Mouse (Mus musculus) lung, postnatal 14 days (tissue): Measurements from ENCODE around the gene Fam187a.

ENCODE experiments used
- DNase-seq: peaks from one replicate; pipeline ENCODE4 v3.0.0; 2021

Gene Fam187a

DNA sequence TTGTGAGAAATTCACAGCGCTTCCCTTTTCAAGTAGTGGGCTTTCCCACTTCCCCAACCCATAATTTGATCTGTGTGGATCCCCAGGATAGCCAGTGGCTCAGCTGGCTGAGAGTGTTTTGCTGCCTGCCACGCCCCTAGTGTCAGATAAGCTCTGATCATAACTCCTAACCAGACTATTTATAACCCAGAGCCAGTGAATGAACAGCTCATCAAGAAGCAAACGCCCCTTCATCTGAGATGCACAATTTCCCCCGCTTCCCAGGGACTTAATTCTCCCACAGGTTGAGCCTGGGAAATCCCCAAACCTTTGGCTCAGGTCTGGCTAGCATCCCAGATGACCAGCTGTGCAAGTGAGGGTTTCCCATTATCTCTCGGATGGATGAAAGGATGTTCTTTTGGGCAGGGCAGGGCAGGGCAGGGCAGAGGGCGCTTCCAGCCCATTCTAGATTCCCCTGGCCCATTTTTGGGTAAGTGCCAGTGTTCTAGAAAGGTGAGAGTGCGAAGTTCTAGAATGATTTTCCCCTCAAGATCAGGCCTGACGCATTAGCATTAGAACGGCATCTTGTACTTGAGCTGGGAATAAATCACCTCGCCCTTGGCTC is at the start of gene Fam187a:
Fam187a (plus strand) TSS at position 554 of the 604 bp plus-strand sequence.
- no peak for DNase-seq

DNA sequence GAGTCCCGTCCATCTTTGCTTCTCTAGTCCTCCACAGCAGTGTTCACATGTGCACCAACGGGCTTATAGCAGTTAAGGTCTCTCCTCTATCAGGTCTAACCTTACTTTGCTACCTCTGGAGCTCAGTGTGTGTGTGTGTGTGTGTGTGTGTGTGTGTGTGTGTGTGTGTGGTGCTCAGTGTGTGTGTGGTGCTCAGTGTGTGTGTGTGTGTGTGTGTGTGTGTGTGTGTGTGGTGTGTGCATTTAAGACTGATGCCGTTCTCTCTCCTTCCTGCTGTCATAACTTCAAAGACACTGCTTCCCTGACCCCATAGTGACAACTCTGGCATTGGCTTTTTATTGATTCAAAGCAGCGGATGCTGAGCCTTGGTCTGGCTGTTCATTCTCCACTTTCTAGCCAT is 49.4 kb upstream of the Fam187a start, which contains the start of gene Higd1b:
Higd1b (plus strand) TSS at position 301 of the 400 bp plus-strand sequence.
- no peak for DNase-seq

DNA sequence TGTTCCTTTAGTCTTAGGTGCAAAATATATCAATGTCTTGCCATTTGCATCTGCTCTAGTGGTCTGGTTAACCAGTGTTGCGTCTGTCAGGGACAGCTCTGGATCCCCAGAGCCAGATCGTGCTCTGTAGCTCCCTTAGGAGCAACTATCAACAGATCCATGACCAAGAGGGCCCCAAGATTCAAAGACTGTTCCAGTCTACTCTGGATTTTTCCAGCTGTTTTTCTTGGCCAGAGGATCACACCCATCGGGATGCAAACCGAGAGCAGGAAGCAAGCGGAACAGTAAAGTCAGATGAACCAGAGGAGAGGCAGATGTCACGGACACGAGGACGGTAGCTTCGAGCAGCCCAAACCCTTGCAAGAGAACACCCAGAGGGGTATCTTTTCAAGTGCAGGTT is 48.8 kb upstream of the Fam187a start:
- DNase-seq = no peak

DNA sequence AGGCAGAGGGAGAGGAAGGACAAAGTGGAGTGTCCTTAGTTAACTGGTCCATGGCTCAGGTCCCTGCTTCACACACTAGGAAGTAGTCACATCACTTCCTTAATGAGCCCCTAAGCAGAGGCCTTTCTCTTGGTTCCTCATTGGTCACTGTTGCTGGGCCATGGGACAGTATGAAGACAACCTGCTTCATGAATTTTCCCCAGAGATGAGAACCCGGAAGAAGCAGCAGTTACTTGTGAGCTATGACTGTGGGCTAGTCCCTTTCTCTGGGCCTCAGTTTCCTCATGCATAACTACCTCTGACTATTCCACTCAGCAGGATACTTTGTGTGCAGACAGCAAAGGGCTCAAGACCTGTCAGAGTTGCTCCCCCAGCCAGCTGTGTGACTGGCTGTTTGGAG is 47.6 kb upstream of the Fam187a start:
- no peak for DNase-seq

DNA sequence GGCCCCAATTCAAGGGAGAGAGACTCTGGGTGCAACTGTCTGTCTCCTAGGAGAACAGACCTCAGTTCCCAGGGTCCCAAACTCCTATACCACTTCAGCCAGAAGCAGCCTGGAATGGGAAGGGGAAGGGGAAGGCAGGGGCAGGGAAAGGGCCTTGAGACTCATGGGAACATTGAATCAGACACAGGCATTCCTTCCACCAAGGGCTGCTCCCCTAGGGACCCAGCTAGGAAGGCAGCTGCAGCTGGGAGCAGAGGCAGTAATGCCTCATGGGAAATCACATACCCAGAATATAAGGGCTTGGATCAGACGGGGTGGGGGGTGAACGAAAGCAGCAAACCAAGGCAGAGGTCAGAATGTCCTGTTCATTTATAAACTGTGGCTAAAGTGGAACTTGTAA is 46.8 kb upstream of the Fam187a start:
- no peak for DNase-seq

DNA sequence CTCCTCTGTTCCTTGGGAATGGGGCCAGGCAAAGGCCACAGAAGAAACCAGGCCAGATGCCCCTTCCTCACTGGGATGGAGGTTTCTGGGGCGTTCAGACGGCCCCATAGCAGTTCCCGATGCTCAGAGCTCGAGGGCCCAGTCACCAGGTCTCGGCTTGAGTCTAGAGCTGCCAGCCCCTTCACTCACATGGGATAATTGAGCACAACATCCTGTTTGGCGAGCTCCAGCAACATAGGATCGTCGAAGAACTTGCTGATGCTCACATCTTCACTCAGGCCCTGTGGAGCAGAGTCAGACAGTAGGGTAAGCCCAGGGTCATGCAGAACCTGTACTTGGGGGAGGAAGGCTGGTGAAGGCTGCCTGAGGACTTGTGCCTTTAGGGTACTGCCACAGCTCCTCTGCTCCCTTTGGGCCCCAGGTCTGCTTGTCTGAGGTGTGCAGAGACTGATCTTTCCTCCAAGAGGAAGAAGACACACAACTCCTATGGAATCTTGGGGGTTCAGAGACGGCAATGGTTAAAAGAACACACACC is 46.3 kb upstream of the Fam187a start:
- DNase-seq = no peak

DNA sequence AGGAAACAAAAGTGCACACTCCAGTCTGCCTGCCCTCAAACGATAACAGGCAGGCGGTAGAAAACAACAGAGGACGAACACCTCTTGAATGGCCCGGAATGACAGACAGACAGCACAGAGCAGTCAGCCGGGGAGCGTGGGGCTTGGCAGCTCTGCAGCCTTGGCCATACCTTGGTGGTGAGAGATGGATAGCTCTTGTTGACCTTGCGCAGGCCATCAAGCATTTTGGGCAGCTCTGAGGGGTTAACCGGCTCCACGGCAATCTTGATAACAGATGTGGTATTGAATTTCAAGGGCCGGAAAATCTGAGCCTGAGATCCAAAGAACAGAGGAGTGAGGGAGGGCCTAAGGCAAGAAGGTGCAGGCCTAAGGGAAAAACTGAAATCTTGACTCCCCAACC is 39.0 kb upstream of the Fam187a start:
- DNase-seq = no peak

DNA sequence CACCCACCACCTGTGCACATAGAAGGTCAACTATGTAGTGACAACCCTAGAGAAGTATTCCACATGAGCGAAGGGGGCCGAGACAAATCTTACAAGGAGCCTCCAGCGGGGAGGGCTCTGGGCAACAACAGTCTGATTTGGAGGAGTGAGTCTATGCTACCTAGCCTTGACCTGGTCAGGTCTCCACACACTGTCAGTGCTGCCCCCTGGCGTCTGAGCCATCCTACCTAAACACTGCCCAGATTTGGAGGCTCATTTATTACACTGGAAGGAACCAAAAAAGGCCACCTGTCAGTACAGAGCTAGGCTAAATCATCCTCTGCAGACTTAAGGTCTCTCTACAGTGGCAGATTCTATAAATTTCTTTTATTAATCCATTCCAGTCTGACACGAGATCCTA is 33.1 kb upstream of the Fam187a start:
- DNase-seq = peak; percentile 83

DNA sequence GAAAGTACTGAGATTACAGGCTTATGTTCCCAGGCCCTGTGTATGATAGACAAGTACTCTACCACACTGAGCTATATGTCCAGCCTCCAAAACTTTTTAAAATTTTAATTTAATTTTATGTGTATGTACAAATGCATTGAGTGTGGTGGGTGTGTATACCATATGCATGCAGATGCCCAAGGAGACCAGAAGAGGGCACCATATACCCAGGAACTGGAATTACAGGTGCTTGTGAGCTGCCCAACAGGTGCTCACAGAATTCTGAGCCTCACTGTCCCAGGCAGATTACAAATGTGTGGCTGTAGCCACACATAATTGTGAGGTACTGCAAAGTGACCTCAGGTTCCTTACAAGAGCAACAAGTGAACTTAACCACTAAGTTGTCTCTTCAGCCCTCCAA is 31.2 kb upstream of the Fam187a start:
- no peak for DNase-seq

DNA sequence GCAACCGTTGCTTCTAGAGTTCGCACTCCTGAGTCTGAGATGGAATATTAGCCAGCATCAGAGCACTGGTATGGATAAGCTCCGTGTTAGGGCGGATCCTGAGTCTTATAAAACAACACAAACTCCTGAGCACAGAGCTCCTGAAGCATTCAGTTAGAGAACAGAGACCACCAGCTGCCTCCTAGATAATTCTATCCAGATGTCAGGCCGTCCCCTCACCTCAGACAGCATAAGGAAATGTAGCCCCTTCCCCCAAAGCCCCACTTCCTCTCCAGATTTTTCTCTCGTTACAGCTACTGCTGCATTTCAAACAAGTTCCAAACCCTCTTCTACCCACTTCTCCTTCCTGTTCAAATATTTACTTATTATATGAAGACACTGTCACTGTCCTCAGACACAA is 29.0 kb upstream of the Fam187a start:
- DNase-seq = no peak

DNA sequence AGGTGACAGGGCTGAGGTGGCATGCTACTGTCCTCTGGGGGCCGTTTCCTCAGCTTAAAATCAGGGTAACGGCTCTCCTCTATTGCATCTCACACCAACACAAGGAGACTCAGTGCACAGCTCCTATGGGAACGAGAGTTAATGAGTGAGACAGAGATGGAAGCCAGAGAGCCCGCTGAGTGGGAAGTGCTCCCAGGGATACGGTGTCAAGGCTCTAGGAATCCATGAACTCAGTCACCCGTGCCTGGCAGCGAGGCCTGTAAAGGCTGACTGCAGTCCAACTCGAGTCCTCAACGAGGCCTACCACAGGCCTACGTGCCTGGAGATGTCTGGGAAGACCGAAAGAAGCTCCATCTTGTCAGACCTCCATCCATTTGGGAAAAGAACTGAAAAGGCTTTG is 26.0 kb upstream of the Fam187a start:
- no peak for DNase-seq

DNA sequence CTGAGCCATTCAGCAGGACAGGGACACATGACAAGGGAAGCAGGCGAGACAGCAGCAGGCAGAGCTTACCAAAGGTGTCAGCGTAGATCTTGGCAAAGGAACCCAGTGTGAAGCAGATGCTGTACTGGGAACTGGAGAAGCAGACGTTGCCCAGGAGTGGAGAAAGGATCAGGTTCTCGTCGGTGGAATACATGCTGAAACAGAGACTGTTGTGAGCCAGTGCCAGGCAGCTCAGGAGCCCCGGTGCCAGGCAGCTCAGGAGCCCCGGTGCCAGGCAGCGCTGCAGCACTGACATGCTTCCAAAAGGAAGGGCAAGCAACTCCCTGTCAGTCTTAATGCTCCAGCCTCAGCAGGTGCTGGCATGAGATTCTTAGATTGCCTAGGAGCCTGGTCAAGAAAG is 25.0 kb upstream of the Fam187a start:
- DNase-seq = no peak

DNA sequence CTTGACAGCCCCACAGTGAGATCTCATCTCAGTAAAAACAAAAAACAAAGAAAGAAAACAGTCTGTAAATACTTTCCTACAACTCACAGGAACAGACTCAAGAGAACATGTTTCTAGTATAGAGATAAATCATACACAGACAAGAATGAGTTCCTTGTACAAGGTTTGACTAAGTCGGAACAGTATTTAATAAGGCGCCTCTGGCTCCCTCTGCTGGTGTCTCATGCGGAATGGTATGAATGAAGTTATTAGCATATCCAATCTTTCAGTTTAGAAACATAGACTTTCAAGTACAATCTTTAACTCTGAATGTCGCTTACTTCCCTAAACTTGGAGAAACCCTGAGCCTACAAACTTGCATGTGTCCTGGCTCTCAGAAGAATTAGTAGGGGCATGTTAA is 20.7 kb upstream of the Fam187a start:
- peak; percentile 83 for DNase-seq

DNA sequence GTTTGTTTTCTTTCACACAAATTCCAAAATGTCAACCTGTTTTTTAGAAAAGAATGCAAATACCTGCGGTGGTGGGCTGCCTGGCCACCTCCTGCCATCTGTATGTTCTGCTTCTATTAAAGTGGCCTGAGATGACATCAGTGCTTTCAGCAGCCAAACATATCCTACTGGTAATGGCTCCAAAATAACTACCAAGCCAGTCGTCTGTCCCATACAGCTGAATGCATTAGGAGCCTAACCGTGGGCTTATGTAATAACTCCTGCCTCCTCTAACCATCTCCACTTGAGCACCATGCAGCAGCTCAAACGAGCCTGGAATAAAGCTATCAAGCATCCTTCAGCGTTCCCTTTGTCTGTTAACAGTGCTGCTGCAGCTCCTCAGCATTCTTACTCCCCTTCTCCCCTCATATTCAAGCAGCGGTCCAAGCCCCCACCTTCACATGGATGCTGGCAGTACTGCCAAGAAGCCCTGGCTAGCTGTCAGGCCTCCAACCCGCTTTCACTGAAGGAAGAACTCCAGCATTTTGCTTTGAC is 10.1 kb upstream of the Fam187a start:
- no peak for DNase-seq

DNA sequence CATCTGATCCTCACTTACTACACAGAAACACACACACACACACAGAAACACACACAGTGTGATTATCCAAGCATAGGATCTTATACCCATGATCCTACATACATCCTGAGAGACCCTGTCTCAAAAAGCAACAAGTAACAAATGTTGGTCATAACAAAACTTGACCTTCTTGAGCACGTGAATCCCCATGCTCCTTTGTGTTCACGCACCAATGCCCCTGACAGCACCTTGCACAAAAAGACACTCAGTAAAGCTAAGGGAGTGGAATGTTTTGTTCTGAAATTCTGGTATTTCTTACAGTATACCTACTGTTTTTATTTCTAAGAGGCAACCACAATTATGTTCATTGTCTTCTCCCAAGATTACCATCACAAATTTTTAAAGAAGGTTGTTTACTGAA is 5.4 kb upstream of the Fam187a start:
- DNase-seq = no peak

DNA sequence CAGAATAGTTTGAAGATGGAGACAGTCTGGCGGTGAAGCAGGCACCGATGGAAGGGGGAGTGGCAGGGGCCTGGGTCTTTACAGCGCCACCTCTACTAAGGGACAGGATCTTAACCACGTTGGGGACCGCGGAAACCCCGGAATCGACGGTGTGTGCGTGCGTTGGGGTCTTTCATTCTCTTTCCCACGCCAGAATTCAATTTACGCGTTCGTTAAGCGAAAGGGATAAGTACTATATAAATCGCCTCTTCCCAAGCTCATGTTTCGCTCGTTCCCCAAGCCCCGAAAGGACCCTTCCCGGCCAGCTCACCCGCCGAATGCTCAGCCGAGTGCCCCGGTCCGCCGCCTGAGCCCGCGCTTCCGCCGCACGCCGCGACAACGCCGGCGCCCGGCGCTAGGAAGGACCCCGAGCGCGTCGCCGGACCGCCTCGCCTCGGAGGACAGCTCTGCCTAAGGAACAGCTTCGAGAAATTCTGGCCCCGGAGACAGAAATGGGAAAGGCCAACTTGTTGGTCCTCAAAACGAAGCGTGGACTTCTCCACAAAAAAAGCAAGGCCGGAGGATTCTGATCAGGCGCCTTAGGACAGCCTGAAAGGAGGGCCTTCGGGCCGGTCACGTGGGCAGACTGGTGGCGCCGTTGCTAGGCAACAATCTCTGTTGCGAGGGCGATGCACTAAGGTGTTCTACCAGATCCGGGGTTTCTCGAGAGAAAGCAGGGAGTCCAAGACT is 4.2 kb upstream of the Fam187a start, which contains the start of the genes Eftud2 and Ccdc103:
Eftud2 (minus strand) TSS at position 401 of the 729 bp plus-strand sequence.
Ccdc103 (plus strand) TSS at position 620 of the 729 bp plus-strand sequence.
- DNase-seq = peak; percentile 94

DNA sequence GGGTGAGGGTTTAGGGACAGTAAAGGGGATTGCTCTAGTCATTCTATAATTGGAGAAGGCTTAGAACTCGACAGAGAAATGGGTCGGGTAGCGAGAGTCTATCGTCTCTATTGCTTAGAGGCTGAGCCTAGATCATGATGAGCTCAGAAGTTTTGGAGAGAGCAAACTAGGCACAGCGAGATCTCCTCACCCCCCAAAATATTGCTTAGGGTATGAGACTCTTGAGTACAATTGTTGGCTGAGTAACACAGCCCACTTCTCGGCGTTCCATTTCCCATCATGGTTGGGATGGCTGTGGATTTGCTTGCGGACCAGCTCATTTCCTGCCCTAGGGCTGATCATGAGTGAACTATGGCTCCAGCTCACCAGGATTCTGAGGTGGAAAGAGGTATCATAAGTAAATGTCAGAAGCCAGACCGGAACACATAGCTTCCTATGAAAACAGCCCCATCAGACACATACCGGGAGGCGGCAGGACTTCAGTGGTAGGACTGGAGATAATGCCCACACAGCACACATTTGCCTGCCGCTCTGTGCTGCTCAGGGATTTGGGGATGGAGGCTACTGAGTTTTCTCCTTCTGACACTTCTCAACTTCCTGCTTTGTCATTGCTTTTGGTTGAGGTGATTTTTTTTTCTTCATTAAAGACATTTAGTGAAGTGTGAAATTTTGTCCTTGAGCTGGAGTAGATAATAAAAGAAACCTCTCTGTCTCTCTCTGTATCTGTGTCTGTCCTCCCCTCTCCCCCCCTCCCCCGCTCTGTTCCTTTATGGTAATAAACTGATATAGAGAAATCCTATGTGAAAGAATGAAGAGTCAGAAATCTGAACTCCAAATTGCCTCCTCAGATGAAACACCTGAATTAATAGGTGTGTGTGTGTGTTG is 3.4 kb upstream of the Fam187a start:
- DNase-seq = no peak

DNA sequence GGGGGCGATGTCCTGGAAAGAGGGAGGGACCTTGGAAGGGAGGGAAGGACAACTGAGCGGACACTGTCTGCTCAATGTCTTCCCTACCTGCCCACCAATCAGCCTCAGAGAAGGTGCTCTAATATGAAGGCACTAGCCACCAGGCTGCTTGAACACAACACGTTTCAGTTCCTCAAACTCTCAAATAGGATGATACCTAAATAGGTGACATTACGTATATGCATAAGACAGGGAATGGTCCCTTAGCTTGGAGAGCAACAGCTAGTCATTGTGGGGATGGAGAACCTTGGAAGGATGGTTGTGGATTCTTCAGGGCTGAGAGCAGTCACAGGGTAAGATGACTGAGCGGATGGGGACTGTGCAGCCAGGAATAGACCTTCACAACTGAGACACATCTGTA is 2.5 kb downstream of the Fam187a start:
- DNase-seq = no peak

DNA sequence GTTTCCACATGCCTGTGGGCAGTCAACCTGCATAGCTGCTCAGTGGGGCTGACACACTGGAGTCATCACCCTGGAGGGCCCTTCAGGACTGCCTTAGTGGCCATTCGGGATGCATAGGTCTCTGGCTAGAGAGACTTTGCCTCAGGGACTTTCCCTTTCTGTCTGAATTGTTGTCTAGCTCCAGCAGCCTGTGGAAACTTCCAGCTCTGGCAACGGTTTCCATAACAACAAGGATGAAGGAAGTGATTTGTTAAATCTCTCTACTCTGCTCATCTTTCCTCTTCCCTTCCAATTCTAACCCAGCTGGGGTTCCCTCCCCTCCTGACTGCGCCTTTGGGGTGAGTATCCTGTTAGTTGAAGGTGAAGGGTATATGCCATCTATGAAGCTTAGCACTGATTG is 3.2 kb downstream of the Fam187a start:
- DNase-seq = no peak

DNA sequence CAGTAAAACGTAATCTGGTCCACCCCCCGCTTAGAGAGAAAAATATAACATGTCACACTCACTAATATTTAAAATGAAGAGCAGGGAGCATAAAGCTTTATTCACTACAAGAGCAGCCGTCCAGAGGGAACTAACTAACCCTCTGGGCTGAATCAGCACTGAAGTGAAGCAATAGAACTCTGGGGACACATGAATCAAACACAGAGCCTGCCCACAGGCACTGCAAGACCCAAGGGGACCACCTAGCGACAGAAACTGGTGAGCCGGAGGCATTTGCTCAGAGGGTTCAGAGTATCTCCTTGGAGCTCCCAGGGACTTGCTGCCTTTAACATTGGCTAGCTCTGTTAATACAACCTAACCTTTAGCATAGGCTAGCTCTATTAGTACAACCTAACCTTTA is 5.1 kb downstream of the Fam187a start:
- no peak for DNase-seq

DNA sequence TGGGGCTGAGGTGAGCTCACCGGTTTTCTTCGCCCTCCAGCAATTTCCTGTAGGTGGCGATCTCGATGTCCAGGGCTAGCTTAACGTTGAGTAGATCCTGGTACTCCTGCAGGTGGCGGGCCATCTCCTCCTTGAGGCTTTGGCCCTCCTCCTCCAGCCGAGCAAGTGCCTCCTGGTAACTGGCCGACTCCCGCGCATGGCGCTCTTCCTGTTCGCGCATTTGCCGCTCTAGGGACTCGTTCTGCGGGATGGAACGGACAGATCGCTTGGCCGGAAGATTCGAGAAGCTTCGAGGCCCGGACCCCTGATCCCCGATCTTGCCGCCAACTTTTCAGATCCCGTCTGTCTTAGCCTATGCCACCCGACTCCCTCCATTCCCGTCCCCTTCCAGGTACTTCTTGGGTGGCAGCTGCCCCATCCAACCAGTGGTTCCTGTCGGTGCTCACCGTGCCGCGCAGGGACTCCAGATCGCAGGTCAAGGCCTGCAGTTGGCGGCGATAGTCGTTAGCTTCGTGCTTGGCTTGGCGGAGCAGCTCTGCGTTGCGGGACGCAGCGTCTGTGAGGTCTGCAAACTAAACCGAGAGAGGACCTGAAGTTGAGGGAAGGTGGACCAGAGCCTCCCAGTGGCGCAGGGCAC is 8.2 kb downstream of the Fam187a start:
- peak; percentile 71 for DNase-seq

DNA sequence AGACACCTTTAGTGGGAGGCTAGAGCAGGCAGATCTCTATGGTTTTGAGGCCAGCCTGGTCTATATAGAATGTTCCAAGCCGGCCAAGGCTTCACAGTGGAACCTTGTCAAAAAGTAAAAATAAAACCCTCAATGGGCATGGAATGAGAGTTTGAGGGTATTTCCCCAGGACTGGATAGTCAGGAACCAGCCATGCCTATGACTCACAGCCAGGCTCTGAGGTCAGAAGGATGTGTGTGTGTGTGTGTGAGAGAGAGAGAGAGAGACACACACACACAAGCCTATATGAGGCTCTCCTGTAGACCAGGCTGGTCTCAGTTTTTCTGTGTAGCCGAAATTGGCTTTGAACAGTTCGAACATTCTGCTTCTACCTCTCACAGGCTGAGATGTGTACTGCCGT is 9.7 kb downstream of the Fam187a start:
- no peak for DNase-seq

DNA sequence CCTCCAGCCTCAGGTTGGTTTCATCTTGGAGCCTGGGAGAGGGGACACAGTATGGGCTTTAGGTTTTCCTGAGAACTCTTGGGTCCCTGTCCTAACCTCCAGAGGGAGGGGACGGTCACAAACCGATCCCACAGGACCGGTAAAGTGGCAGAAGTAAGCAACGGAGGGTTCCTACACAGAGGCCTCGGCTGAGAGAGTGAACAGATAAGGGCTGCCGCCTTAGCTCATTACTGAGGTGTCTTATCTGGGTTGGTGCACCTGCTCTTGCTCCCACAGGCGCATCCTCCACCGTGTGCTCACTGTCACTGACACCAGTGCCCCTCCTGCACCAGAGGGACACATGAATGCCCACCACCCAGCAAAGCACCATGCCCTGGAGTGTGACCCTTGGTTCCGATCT is 10.8 kb downstream of the Fam187a start:
- DNase-seq = no peak
